Mouse (Mus musculus) heart, adult 2 months (tissue): ENCODE measurements around the gene Sbk1.

Experiments used
- CTCF ChIP-seq: fragments of 200-600 bp; IDR thresholded peaks from 2 replicates; pipeline ENCODE4 v1.8.1; 2022; ENCODE audit warnings: antibody characterized with exemption, mild to moderate bottlenecking, moderate library complexity
- EP300 ChIP-seq: fragments of 200-500 bp; IDR thresholded peaks from 2 replicates; pipeline ENCODE4 v1.6.1; 2011; ENCODE audit warnings: low read depth, low read length, control low read depth; ENCODE audit not compliant: insufficient read depth
- POLR2A ChIP-seq: fragments of 200-500 bp; IDR thresholded peaks from 2 replicates; pipeline ENCODE4 v1.6.1; 2011; ENCODE audit warnings: mild to moderate bottlenecking, low read depth, low read length, control low read depth; ENCODE audit not compliant: insufficient read depth

- TF ChIP-seq CTCF, result no peak
- no peak for TF ChIP-seq POLR2A
- no peak for TF ChIP-seq EP300
Measured at GRCm38 (mm10) chr7:126332691-126333090, 60.3 kb downstream of the Sbk1 start.
